Mouse (Mus musculus) frontal cortex, adult 2 months (tissue): Measurements from ENCODE around the gene Dcdc2c. TPM values are rescaled to one million over a fixed set of nuclear protein-coding genes. Genes with fewer than 3 reads are reported as not detected.

ENCODE experiments used
- DNase-seq, 2 experiments: peaks; one replicate each; pipeline ENCODE4 v3.0.0; 2022; ENCODE audit warnings: low spot score in 1 of 2; ENCODE audit errors: extremely low spot score in 1 of 2
- polyA plus RNA-seq: library from polyadenylated mRNA; depleted of rRNA; stranded (reverse); fragments of >200 nt; gene quantifications from 2 replicates; pipeline ENCODE4 v1.2.3, GENCODE M21; 2012; rRNA removed

Dcdc2c gene
- polyA plus RNA-seq, 1 experiment, result 1.7 TPM

DNA sequence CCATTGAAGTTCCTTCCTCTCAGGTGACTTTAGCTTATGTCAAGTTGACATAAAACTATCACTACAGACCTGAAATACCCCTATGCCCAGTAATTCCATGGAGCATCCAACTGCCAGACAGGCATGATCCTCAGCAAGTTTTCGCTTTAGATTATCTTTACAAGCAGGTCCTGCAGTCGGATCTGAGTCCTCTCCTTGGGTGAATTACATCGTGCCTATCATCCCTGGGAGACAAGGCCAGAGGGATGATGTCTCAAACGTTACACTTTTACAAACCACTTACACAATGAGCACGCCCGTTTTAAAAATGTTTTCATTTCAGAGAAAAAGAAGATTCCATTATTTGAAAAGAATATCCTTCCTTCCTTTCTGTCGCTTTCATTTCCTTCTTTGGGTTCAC is 91.7 kb downstream of the Dcdc2c start:
- no peak for DNase-seq

DNA sequence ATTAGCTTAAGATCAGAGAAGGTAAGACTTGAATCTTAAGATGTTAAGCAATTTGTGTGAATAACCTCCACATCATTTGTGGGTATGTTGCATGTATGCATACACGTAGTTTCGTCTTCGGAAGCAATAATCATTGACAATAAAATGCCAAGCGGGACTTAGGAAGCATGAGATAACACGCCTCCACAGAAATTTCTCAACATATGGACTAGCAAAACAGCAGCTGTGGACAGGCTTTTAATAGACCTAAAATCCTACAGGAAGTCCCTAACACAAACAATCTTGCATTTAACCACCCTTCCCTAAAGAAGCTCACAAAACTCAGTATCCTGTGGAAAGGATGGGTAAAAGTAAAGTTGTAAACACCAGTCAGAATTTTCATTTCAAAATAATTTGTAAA is 93.4 kb downstream of the Dcdc2c start:
- peak in 1 of 2 experiments; percentile 45 for DNase-seq

DNA sequence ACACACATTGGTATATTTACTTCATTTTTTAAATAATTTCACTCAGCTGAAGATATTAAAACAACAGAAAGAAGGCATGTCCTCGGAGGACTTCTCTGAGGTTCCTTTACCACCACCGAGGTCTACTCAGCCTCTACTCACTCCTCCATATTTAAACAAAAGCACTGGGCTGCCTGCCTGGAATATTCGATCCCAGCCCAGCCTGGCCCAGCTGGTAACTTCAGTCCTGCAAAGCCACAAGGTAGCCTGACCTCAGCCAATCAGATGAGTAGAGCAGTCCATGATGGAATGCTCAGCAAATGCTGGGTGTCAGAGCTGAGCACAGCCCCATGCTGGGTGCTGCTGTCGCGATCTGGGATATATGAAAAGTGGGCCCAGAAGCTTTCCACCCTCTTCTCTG is 115.7 kb downstream of the Dcdc2c start:
- DNase-seq, result no peak

- DNase-seq, result no peak
Observed at GRCm38 (mm10) chr12:28432729-28433067, 119.5 kb downstream of the Dcdc2c start.

- DNase-seq, result peak; percentile 12 to 85
Observed at GRCm38 (mm10) chr12:28431832-28432728, 120.1 kb downstream of the Dcdc2c start.

DNA sequence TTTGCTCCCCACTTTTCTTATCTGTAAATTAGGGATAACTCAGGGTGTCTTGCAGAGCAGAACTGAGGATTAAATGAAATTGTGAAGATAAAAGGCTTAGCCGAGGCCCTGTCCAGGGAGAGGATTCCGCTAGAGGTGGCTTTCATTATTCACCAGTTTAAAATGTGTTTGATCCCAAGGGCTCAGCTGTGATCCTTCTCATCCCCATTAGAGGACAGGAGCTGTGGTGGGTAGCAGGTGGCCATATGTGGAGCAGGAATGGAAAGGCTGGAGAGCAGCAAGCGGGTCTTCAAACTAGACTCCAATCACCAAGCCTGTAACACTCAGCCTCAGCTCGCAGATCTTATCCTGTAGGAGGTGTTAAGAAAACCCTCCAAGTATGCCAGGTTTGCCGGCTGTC is 122.3 kb downstream of the Dcdc2c start:
- no peak for DNase-seq

GRCm38 (mm10) chr12:28416957-28417356 is 135.2 kb downstream of the Dcdc2c start:
- DNase-seq, result peak in 1 of 2 experiments; percentile 8

DNA sequence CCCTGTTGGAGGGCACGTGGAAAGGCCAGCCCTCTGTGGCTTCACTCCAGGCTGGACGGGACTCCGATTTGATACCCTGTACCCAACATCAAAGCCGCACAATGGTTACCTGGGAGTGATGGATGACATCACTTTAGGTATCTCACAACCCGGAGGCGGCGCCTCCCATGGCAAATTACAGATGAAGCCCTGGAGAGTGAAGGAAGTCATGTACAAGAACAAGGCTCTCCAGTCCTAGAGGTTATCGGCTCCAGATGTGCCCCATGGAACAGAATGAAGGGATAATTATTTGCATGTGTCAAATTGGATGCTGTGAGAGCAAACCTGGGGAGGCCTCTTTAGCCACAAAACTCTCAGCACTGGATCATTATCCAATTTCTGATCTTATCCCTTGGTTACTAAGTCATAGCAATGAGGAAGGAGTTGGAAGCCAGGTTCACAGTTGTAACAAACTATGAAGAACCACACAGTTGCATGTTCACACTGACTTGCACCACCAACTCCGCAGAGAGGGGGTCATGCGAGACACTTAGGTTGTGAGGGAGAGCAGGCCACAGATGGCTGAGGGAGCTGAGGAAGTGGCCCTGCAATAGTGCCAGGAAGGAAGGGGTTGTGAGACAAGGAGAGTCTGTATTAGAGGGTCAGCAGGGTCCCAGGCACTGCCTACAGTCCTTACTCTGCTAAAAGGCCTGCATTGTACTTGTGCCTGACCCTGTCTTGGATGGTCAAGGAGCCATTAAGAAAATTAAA is 144.4 kb downstream of the Dcdc2c start:
- DNase-seq, result no peak

- DNase-seq, result no peak
Observed at GRCm38 (mm10) chr12:28402256-28402655, 149.9 kb downstream of the Dcdc2c start.

DNA sequence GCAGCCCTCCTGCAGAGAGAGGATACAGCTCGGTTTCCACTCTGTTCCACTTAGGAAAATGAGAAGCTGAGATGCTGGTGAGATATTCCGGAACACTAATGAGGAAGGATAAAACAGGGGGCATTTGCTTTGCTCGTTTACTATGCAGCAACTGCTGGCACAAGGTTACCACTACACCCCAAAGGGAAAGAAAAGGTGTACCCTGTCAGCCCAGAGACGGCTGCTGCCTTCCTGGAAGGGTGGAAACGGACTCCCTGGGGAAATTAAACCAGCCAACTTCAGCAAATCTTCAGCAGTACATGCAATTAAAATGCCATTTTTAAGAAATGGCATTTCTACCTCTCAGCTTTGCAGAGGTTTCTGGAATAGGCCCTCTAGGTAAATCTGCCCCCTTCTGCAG is 150.8 kb downstream of the Dcdc2c start:
- DNase-seq, result no peak

DNA sequence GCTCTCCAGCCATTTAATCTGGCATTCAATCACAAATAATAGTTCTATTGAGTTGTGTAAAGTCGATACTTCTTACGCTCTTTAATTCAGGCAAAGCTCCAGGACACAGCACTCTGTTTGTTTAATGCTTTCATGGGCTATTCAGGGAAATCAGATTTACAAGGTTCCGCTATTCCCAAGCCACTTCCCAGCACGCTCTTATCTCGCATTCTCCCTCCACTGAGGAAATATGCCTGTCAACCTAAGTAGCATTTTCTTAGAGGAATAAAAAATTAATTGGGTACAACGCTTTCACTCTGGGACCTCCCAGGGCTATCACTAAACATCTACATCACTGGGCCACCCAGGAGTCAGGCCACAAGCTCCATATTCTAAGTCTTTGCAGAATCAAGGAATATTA is 160.1 kb downstream of the Dcdc2c start:
- no peak for DNase-seq

Other genes with a start within 250 kb of the Dcdc2c start
- gene Allc, start 30.1 kb upstream of the Dcdc2c start, polyA plus RNA-seq, result 0.44 and 0.56 TPM in 2 replicates
- 0.94 and 1.1 TPM in 2 replicates for gene Colec11, start 71.0 kb upstream of the Dcdc2c start, polyA plus RNA-seq
- gene Rps7, start 83.6 kb upstream of the Dcdc2c start, polyA plus RNA-seq, result 380 and 394 TPM in 2 replicates
- 18.0 and 20.3 TPM in 2 replicates for gene Rnaseh1, start 97.2 kb upstream of the Dcdc2c start, polyA plus RNA-seq
- 34.7 and 35.5 TPM in 2 replicates for gene Adi1, start 122.8 kb upstream of the Dcdc2c start, polyA plus RNA-seq
- gene Trappc12, start 198.1 kb upstream of the Dcdc2c start, polyA plus RNA-seq, result 53.6 and 59.9 TPM in 2 replicates
- gene Eipr1, start 199.4 kb upstream of the Dcdc2c start, polyA plus RNA-seq, result 54.6 and 57.8 TPM in 2 replicates